In the genomic region with DNA sequence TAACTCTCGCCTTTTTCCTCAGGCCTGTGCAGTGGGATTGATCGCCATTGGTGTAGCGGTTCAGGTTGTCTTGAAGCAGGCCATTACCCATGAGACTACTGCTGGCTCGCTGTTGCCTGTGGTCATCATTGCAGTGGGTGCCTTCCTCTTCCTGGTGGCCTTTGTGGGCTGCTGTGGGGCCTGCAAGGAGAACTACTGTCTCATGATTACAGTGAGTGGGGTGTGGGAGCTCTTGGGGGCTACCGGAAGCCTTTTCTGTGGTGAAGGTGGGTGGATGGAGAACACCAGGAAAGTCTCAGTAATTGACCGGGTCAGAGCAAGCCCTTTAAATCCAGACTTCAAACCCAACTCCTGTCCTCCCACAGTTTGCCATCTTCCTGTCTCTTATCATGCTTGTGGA, we compare ENCODE assay signal across 8 mouse cellular contexts. TPM values are rescaled to one million over a fixed set of nuclear protein-coding genes. Genes with fewer than 3 reads are reported as not detected.
A peak's percentile ranks its signal among the peaks of the same experiment; 100 is the strongest.
DNase-seq lines count a peak whose midpoint lies in the region; ATAC-seq and TF ChIP-seq lines count a peak whose summit lies in the region.

No protein-coding gene starts in this region.

- no peak for DNase-seq in hindbrain, embryonic 10.5 days (ENCODE audit: low spot score)
- no peak for DNase-seq in hindbrain, embryonic 11.5 days (ENCODE audit: low spot score)
- no peak for DNase-seq in heart, postnatal 0 days (ENCODE audit: low spot score)
- DNase-seq in cerebellum, postnatal 4 days (ENCODE audit: low spot score in 2 of 2), result no peak
- no peak for DNase-seq in adrenal gland, postnatal 25 days

- H3K9me3 ChIP-seq in hindbrain, embryonic 10.5 days, result no peaks in the 10 kb centered on the region
- no peaks in the 10 kb centered on the region for H3K9me3 ChIP-seq in hindbrain, embryonic 11.5 days (ENCODE audit: control insufficient read depth, low read length)
- no peaks in the 10 kb centered on the region for H3K9me3 ChIP-seq in heart, postnatal 0 days (replicated peaks; ENCODE audit: control insufficient read depth, low read length)
- no peaks in the 10 kb centered on the region for H3K9me3 ChIP-seq in megakaryocyte, embryonic 14.5 days

- TF ChIP-seq POLR2A in bone marrow, adult 2 months (IDR thresholded peaks at IDR 0.05; ENCODE audit: borderline replicate concordance, control insufficient read depth, low read depth, low read length), result no peak

- 93% methylated on average over 6 of the region's 6 CpGs for WGBS in hindbrain, embryonic 10.5 days
- 89% methylated on average over 6 of the region's 6 CpGs for WGBS in hindbrain, embryonic 11.5 days
- 34% methylated on average over 6 of the region's 6 CpGs for WGBS in bone marrow, adult 2 months
- WGBS in heart, postnatal 0 days, result 85% methylated on average over 6 of the region's 6 CpGs

- no peak for TF ChIP-seq EP300 in heart, postnatal 0 days (IDR thresholded peaks at IDR 0.05; ENCODE audit: low read depth)

- peaks cover 28% of the 10 kb centered on the region for H3K27me3 ChIP-seq in hindbrain, embryonic 10.5 days (ENCODE audit: insufficient read depth, poor library complexity, severe bottlenecking)
- H3K27me3 ChIP-seq in hindbrain, embryonic 11.5 days (ENCODE audit: control insufficient read depth, insufficient read depth, low read length), result no peaks in the 10 kb centered on the region; the same call in 1 of the 2 replicates
- H3K27me3 ChIP-seq in heart, postnatal 0 days (ENCODE audit: control insufficient read depth, insufficient read depth, low read length), result no peaks in the 10 kb centered on the region
- H3K27me3 ChIP-seq in megakaryocyte, embryonic 14.5 days (replicated peaks), result peaks cover 22% of the 10 kb centered on the region

- H3K4me3 ChIP-seq in hindbrain, embryonic 10.5 days, result peak overlapping the region; percentile 90; the same call in 1 of the 2 replicates
- H3K4me3 ChIP-seq in hindbrain, embryonic 11.5 days (ENCODE audit: low read depth, low read length), result no peak overlapping the region
- peak overlapping the region; percentile 61 for H3K4me3 ChIP-seq in bone marrow, adult 2 months (replicated peaks; ENCODE audit: control insufficient read depth, low read depth, low read length)
- H3K4me3 ChIP-seq in heart, postnatal 0 days (ENCODE audit: low read depth, low read length), result peak overlapping the region; percentile 97; the same call in 1 of the 2 replicates
- H3K4me3 ChIP-seq in megakaryocyte, embryonic 14.5 days (replicated peaks), result peak overlapping the region; percentile 86

- peaks cover 41% of the 10 kb centered on the region for H3K36me3 ChIP-seq in hindbrain, embryonic 10.5 days
- H3K36me3 ChIP-seq in hindbrain, embryonic 11.5 days (ENCODE audit: control insufficient read depth, insufficient read depth, low read length), result no peaks in the 10 kb centered on the region
- H3K36me3 ChIP-seq in heart, postnatal 0 days (replicated peaks; ENCODE audit: control insufficient read depth, insufficient read depth, low read length), result peaks cover 18% of the 10 kb centered on the region
- peaks cover 51% of the 10 kb centered on the region for H3K36me3 ChIP-seq in megakaryocyte, embryonic 14.5 days (replicated peaks; ENCODE audit: low read length)

- no peak overlapping the region for H3K27ac ChIP-seq in hindbrain, embryonic 10.5 days
- no peak overlapping the region for H3K27ac ChIP-seq in hindbrain, embryonic 11.5 days (ENCODE audit: low read depth, low read length)
- peak overlapping the region; percentile 95 for H3K27ac ChIP-seq in bone marrow, adult 2 months (ENCODE audit: control insufficient read depth, insufficient read depth, low read depth, low read length, poor library complexity)
- H3K27ac ChIP-seq in heart, postnatal 0 days (ENCODE audit: low read depth), result 0 out of 2 replicates have a peak overlapping the region, but pooled peaks have one; percentile 8

- no peak for ATAC-seq in hindbrain, embryonic 11.5 days (ENCODE audit: low FRiP score)
- no peak for ATAC-seq in heart, postnatal 0 days (ENCODE audit: insufficient read depth, low read depth)
- ATAC-seq in CD4-positive, CD25-positive, alpha-beta regulatory T cell, adult 4 months, result no peak

- H3K4me2 ChIP-seq in hindbrain, embryonic 11.5 days (replicated peaks; ENCODE audit: low read depth, low read length), result no peak overlapping the region
- peak overlapping the region; percentile 83 for H3K4me2 ChIP-seq in heart, postnatal 0 days (ENCODE audit: low read depth, low read length)

- peaks cover 49% of the 10 kb centered on the region for H3K4me1 ChIP-seq in hindbrain, embryonic 10.5 days (replicated peaks)
- H3K4me1 ChIP-seq in hindbrain, embryonic 11.5 days (replicated peaks; ENCODE audit: control insufficient read depth, insufficient read depth, low read length), result 0 out of 2 replicates have a peak, but pooled peaks cover 2% of the 10 kb centered on the region
- H3K4me1 ChIP-seq in bone marrow, adult 2 months (ENCODE audit: control insufficient read depth, insufficient read depth, low read length), result peaks cover 3% of the 10 kb centered on the region; the same call in 1 of the 2 replicates
- peaks cover 6% of the 10 kb centered on the region for H3K4me1 ChIP-seq in heart, postnatal 0 days (ENCODE audit: control insufficient read depth, insufficient read depth)
- H3K4me1 ChIP-seq in megakaryocyte, embryonic 14.5 days, result peaks cover 61% of the 10 kb centered on the region

- H3K9ac ChIP-seq in hindbrain, embryonic 11.5 days (ENCODE audit: low read depth, low read length), result no peak overlapping the region
- no peak overlapping the region for H3K9ac ChIP-seq in heart, postnatal 0 days (replicated peaks; ENCODE audit: low read depth, low read length)

- TF ChIP-seq CTCF in bone marrow, adult 2 months (IDR thresholded peaks at IDR 0.05; ENCODE audit: control insufficient read depth, insufficient read depth, low read length), result no peak
- TF ChIP-seq CTCF in heart, postnatal 0 days (IDR thresholded peaks at IDR 0.05; ENCODE audit: low read depth), result no peak

RNA-seq across cellular contexts. Expression of a gene that starts 10.6 kb away (rescaled TPM):
- polyA plus RNA-seq in hindbrain, embryonic 10.5 days (2016; fragmentation: Nextera tagmentation; extraction: Ambion mirVana), result 240 and 253 TPM in 2 replicates
- 215 and 216 TPM in 2 replicates for polyA plus RNA-seq in hindbrain, embryonic 11.5 days (2014; fragmentation: Nextera tagmentation; extraction: Ambion mirVana)
- polyA plus RNA-seq in bone marrow, adult 2 months (2011; ENCODE audit: insufficient read depth, insufficient read length, low replicate concordance, missing spikeins), result 49.2 and 134 TPM in 2 replicates
- total RNA-seq in heart, postnatal 0 days (2014; rRNA removed; ENCODE audit: low replicate concordance), result 32.9 and 72.6 TPM in 2 replicates
- 381 and 398 TPM in 2 replicates for polyA plus RNA-seq in heart, postnatal 0 days (2015; fragmentation: Nextera tagmentation; extraction: Ambion mirVana)
- polyA plus RNA-seq in megakaryocyte, embryonic 14.5 days (2012; ENCODE audit: insufficient read depth, low replicate concordance), result 17.7 and 57.2 TPM in 2 replicates
- polyA plus RNA-seq in CD4-positive, CD25-positive, alpha-beta regulatory T cell, adult 4 months (2017; shearing (Covaris generic)), result under 1 TPM; 0.51 to 0.65 TPM
- total RNA-seq in adrenal gland, postnatal 25 days (2021), result 238 and 302 TPM in 2 replicates

RNA-seq across cellular contexts. Expression of a gene that starts 11.3 kb away (rescaled TPM):
- 15.8 and 18.7 TPM in 2 replicates for polyA plus RNA-seq in hindbrain, embryonic 10.5 days (2016; fragmentation: Nextera tagmentation; extraction: Ambion mirVana)
- polyA plus RNA-seq in hindbrain, embryonic 11.5 days (2014; fragmentation: Nextera tagmentation; extraction: Ambion mirVana), result 11.6 and 12.1 TPM in 2 replicates
- 2.6 and 6.2 TPM in 2 replicates for polyA plus RNA-seq in bone marrow, adult 2 months (2011; ENCODE audit: insufficient read depth, insufficient read length, low replicate concordance, missing spikeins)
- total RNA-seq in heart, postnatal 0 days (2014; rRNA removed; ENCODE audit: low replicate concordance), result 7.6 and 14.3 TPM in 2 replicates
- polyA plus RNA-seq in heart, postnatal 0 days (2015; fragmentation: Nextera tagmentation; extraction: Ambion mirVana), result 9.3 and 11.1 TPM in 2 replicates
- polyA plus RNA-seq in megakaryocyte, embryonic 14.5 days (2012; ENCODE audit: insufficient read depth, low replicate concordance), result 15.8 and 37.7 TPM in 2 replicates
- 10 to 100 TPM; 12.4 to 23.7 TPM for polyA plus RNA-seq in CD4-positive, CD25-positive, alpha-beta regulatory T cell, adult 4 months (2017; shearing (Covaris generic))
- total RNA-seq in adrenal gland, postnatal 25 days (2021), result 7.7 and 15.9 TPM in 2 replicates

RNA-seq across cellular contexts. Expression of a gene that starts 12.4 kb away (rescaled TPM):
- 229 and 285 TPM in 2 replicates for polyA plus RNA-seq in hindbrain, embryonic 10.5 days (2016; fragmentation: Nextera tagmentation; extraction: Ambion mirVana)
- polyA plus RNA-seq in hindbrain, embryonic 11.5 days (2014; fragmentation: Nextera tagmentation; extraction: Ambion mirVana), result 260 and 269 TPM in 2 replicates
- 78.6 and 92.7 TPM in 2 replicates for polyA plus RNA-seq in bone marrow, adult 2 months (2011; ENCODE audit: insufficient read depth, insufficient read length, low replicate concordance, missing spikeins)
- 121 and 130 TPM in 2 replicates for total RNA-seq in heart, postnatal 0 days (2014; rRNA removed; ENCODE audit: low replicate concordance)
- polyA plus RNA-seq in heart, postnatal 0 days (2015; fragmentation: Nextera tagmentation; extraction: Ambion mirVana), result 292 and 295 TPM in 2 replicates
- 56.5 and 587 TPM in 2 replicates for polyA plus RNA-seq in megakaryocyte, embryonic 14.5 days (2012; ENCODE audit: insufficient read depth, low replicate concordance)
- 100 to 1,000 TPM; 227 to 233 TPM for polyA plus RNA-seq in CD4-positive, CD25-positive, alpha-beta regulatory T cell, adult 4 months (2017; shearing (Covaris generic))
- 189 and 195 TPM in 2 replicates for total RNA-seq in adrenal gland, postnatal 25 days (2021)

RNA-seq across cellular contexts. Expression of a gene that starts 19.9 kb away (rescaled TPM):
- polyA plus RNA-seq in hindbrain, embryonic 10.5 days (2016; fragmentation: Nextera tagmentation; extraction: Ambion mirVana), result 8.9 and 11.1 TPM in 2 replicates
- polyA plus RNA-seq in hindbrain, embryonic 11.5 days (2014; fragmentation: Nextera tagmentation; extraction: Ambion mirVana), result 10.5 and 11.5 TPM in 2 replicates
- 2.4 and 3.6 TPM in 2 replicates for polyA plus RNA-seq in bone marrow, adult 2 months (2011; ENCODE audit: insufficient read depth, insufficient read length, low replicate concordance, missing spikeins)
- 1.6 and 6.7 TPM in 2 replicates for total RNA-seq in heart, postnatal 0 days (2014; rRNA removed; ENCODE audit: low replicate concordance)
- 1.5 and 1.7 TPM in 2 replicates for polyA plus RNA-seq in heart, postnatal 0 days (2015; fragmentation: Nextera tagmentation; extraction: Ambion mirVana)
- polyA plus RNA-seq in megakaryocyte, embryonic 14.5 days (2012; ENCODE audit: insufficient read depth, low replicate concordance), result 0.18 TPM in 1 of 2 replicates, not detected in the other
- 1 to 10 TPM; 7.9 to 8.1 TPM for polyA plus RNA-seq in CD4-positive, CD25-positive, alpha-beta regulatory T cell, adult 4 months (2017; shearing (Covaris generic))
- 1.5 and 1.9 TPM in 2 replicates for total RNA-seq in adrenal gland, postnatal 25 days (2021)

RNA-seq across cellular contexts. Expression of a gene that starts 22.2 kb away (rescaled TPM):
- 3.7 and 4.0 TPM in 2 replicates for polyA plus RNA-seq in hindbrain, embryonic 10.5 days (2016; fragmentation: Nextera tagmentation; extraction: Ambion mirVana)
- 1.7 and 3.0 TPM in 2 replicates for polyA plus RNA-seq in hindbrain, embryonic 11.5 days (2014; fragmentation: Nextera tagmentation; extraction: Ambion mirVana)
- 1.4 and 1.9 TPM in 2 replicates for polyA plus RNA-seq in bone marrow, adult 2 months (2011; ENCODE audit: insufficient read depth, insufficient read length, low replicate concordance, missing spikeins)
- total RNA-seq in heart, postnatal 0 days (2014; rRNA removed; ENCODE audit: low replicate concordance), result 22.3 and 41.4 TPM in 2 replicates
- polyA plus RNA-seq in heart, postnatal 0 days (2015; fragmentation: Nextera tagmentation; extraction: Ambion mirVana), result 18.5 and 22.7 TPM in 2 replicates
- 1.1 and 1.9 TPM in 2 replicates for polyA plus RNA-seq in megakaryocyte, embryonic 14.5 days (2012; ENCODE audit: insufficient read depth, low replicate concordance)
- polyA plus RNA-seq in CD4-positive, CD25-positive, alpha-beta regulatory T cell, adult 4 months (2017; shearing (Covaris generic)), result 1 to 10 TPM; 2.9 to 3.1 TPM
- 9.6 and 10.2 TPM in 2 replicates for total RNA-seq in adrenal gland, postnatal 25 days (2021)

Comparison
In these comparisons a context has a peak if more than half of its experiments do, and no peak if none do; other contexts are left out.
1. H3K27ac ChIP-seq: peak in bone marrow, adult 2 months (single experiment) and heart, postnatal 0 days (single experiment); none in hindbrain, embryonic 10.5 days (single experiment) and hindbrain, embryonic 11.5 days (single experiment).
2. RNA of a gene that starts 10.6 kb away (polyA plus RNA-seq): 381 to 398 TPM in heart, postnatal 0 days, 240 to 253 TPM in hindbrain, embryonic 10.5 days, 215 to 216 TPM in hindbrain, embryonic 11.5 days, 49.2 to 134 TPM in bone marrow, adult 2 months and 17.7 to 57.2 TPM in megakaryocyte, embryonic 14.5 days; 0.51 to 0.65 TPM in CD4-positive, CD25-positive, alpha-beta regulatory T cell, adult 4 months; every median in the first group is over 10 times any median in the second.